ENCODE assay signal across 16 mouse cellular contexts in the genomic region with DNA sequence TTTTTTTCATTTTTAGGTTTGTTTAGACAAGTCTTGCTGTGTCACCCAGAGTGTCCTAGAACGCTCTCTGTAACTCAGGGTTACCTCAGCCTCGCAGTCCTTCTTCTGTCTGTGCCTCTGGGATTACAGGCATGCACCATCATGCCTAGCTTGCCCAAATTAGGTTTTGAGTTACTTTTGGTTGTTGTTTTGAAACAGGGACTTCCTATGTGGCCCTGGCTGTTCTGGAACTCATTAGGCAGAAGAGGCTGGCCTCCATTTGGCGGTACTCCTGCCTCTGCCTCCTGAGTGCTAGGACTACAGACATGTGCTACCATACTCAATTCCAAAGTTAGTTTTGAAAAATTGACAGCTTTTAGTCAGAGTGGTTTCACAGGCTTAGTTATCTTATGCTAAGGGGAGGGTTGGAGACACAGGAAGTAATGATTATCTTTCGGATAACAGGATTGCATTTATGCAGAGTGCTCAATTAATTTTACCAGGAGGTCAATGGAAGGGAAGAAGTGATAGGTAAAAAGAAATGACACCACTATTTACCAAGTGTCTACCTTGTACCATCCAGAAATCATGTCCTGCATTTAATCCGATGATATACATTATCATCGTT. TPM values are rescaled to one million over a fixed set of nuclear protein-coding genes. Genes with fewer than 3 reads are reported as not detected.
DNase-seq lines count a peak whose midpoint lies in the region; ATAC-seq and TF ChIP-seq lines count a peak whose summit lies in the region.
"Had no signal": no experiment of that assay in that cellular context is flagged by ENCODE, and none has a peak within 500 bp of the region (broad histone marks: within the 10 kb centered on the region; RNA-seq: fewer than 3 reads in every experiment).

No protein-coding gene starts in this region.

- dilution Hi-C loops in CH12.LX (cut with MboI; ENCODE audit: extremely low pct_ligation_motif_present, extremely low pct_unique_long_range_greater_than_20kb, low sequenced_read_pairs): no loop called here

- peaks cover 14% of the 10 kb centered on the region for H3K79me2 ChIP-seq in CH12.LX (replicated peaks; ENCODE audit: control insufficient read depth, extremely low read depth, insufficient read depth, poor library complexity, severe bottlenecking)

- no peak overlapping the region for H3K4me3 ChIP-seq in gastrocnemius, adult 2 months
- no peak overlapping the region for H3K4me3 ChIP-seq in kidney, embryonic 16.5 days (ENCODE audit: low read length)
- no peak overlapping the region for H3K4me3 ChIP-seq in CH12.LX (replicated peaks in 1 of 3; ENCODE audit: low read depth in 2 of 3, low read length in 2 of 3, poor library complexity in 1 of 3)
- no peak overlapping the region for H3K4me3 ChIP-seq in embryonic facial prominence, embryonic 15.5 days (replicated peaks)
- H3K4me3 ChIP-seq in intestine, embryonic 15.5 days (replicated peaks): no peak overlapping the region
- H3K4me3 ChIP-seq: forebrain, embryonic 12.5 days; limb, embryonic 13.5 days had no signal

- H3K9me3 ChIP-seq in kidney, embryonic 16.5 days (ENCODE audit: low read length): no peaks in the 10 kb centered on the region
- no peaks in the 10 kb centered on the region for H3K9me3 ChIP-seq in CH12.LX (replicated peaks; ENCODE audit: low read length)
- no peaks in the 10 kb centered on the region for H3K9me3 ChIP-seq in embryonic facial prominence, embryonic 15.5 days (replicated peaks)
- no peaks in the 10 kb centered on the region for H3K9me3 ChIP-seq in intestine, embryonic 15.5 days
- H3K9me3 ChIP-seq: forebrain, embryonic 12.5 days; limb, embryonic 13.5 days had no signal

- TF ChIP-seq POLR2A in CH12.LX (IDR thresholded peaks at IDR 0.05; ENCODE audit: low read depth, low read length): no peak

- TF ChIP-seq CTCF in gastrocnemius, adult 2 months (IDR thresholded peaks at IDR 0.05): no peak
- TF ChIP-seq CTCF in CH12.LX (conservative IDR thresholded peaks at IDR 0.05 in 1 of 2, IDR thresholded peaks at IDR 0.05 in 1 of 2; ENCODE audit: low read depth in 2 of 2, low read length in 2 of 2): no peak

- 88% methylated on average over 6 of the region's 6 CpGs for WGBS in kidney, embryonic 16.5 days
- WGBS in embryonic facial prominence, embryonic 15.5 days: 61% methylated on average over 6 of the region's 6 CpGs
- 83% methylated on average over 6 of the region's 6 CpGs for WGBS in intestine, embryonic 15.5 days

- no peak overlapping the region for H3K9ac ChIP-seq in kidney, embryonic 16.5 days (replicated peaks; ENCODE audit: low read length)
- H3K9ac ChIP-seq in CH12.LX (ENCODE audit: insufficient read depth, low read depth): no peak overlapping the region
- H3K9ac ChIP-seq in embryonic facial prominence, embryonic 15.5 days: no peak overlapping the region
- no peak overlapping the region for H3K9ac ChIP-seq in intestine, embryonic 15.5 days
- H3K9ac ChIP-seq: forebrain, embryonic 12.5 days; limb, embryonic 13.5 days had no signal

- peak overlapping the region; percentile 100 for H3K27ac ChIP-seq in gastrocnemius, adult 2 months
- peak overlapping the region; percentile 26 for H3K27ac ChIP-seq in kidney, embryonic 16.5 days (ENCODE audit: low read length)
- peak overlapping the region; percentile 82 for H3K27ac ChIP-seq in CH12.LX (ENCODE audit: insufficient read depth, low read depth)
- peak overlapping the region; percentile 58 for H3K27ac ChIP-seq in embryonic facial prominence, embryonic 15.5 days (replicated peaks)
- no peak overlapping the region for H3K27ac ChIP-seq in intestine, embryonic 15.5 days
- H3K27ac ChIP-seq: forebrain, embryonic 12.5 days; hindbrain, postnatal 0 days; limb, embryonic 13.5 days had no signal

- in situ Hi-C loops in CH12.LX (cut with MboI; ENCODE audit: low pct_ligation_motif_present, low pct_unique_long_range_greater_than_20kb, low sequenced_read_pairs): loop anchor here (5.0 kb wide), 2 partner anchors 38 to 103 kb away; no protein-coding TSS in a partner anchor

- no peak for TF ChIP-seq RAD21 in CH12.LX (IDR thresholded peaks at IDR 0.05; ENCODE audit: low read depth, low read length)

- H3K4me1 ChIP-seq in kidney, embryonic 16.5 days (ENCODE audit: insufficient read depth, low read length): peaks cover 14% of the 10 kb centered on the region
- peaks cover 18 to 47% of the 10 kb centered on the region in 2 experiments; a peak in 3 of 4 replicates for H3K4me1 ChIP-seq in CH12.LX (ENCODE audit: control insufficient read depth in 1 of 2, insufficient read depth in 2 of 2)
- peaks cover 26% of the 10 kb centered on the region for H3K4me1 ChIP-seq in embryonic facial prominence, embryonic 15.5 days
- peaks cover 10% of the 10 kb centered on the region for H3K4me1 ChIP-seq in intestine, embryonic 15.5 days (replicated peaks)

- peak; percentile 17; the same call in 1 of the 2 replicates for TF ChIP-seq EP300 in CH12.LX (IDR thresholded peaks at IDR 0.05; ENCODE audit: low read length)

- DNase-seq in gastrocnemius, adult 2 months: no peak
- DNase-seq in gastrocnemius, postnatal 4 days (ENCODE audit: low spot score in 2 of 2): no peak
- no peak for DNase-seq in kidney, postnatal 36 days
- peak; percentile 39 for DNase-seq in CH12.LX (ENCODE audit: extremely low read depth)
- no peak for DNase-seq in cerebellum, adult 18-20 months
- DNase-seq: adrenal gland, adult 8-10 months; cerebellum, postnatal 10 days; kidney, adult 18-20 months; lung, postnatal 36 days; retina, postnatal 1 day had no signal

- H3K36me3 ChIP-seq in kidney, embryonic 16.5 days (ENCODE audit: insufficient read depth, low read length): no peaks in the 10 kb centered on the region
- no peaks in the 10 kb centered on the region for H3K36me3 ChIP-seq in CH12.LX (replicated peaks in 1 of 2; ENCODE audit: control insufficient read depth in 1 of 2, insufficient read depth in 1 of 2, low read length in 1 of 2)
- H3K36me3 ChIP-seq in embryonic facial prominence, embryonic 15.5 days: no peaks in the 10 kb centered on the region
- H3K36me3 ChIP-seq in intestine, embryonic 15.5 days: no peaks in the 10 kb centered on the region
- H3K36me3 ChIP-seq: forebrain, embryonic 12.5 days; limb, embryonic 13.5 days had no signal

- H3K4me2 ChIP-seq in kidney, embryonic 16.5 days (replicated peaks; ENCODE audit: low read depth, low read length): no peak overlapping the region
- no peak overlapping the region for H3K4me2 ChIP-seq in CH12.LX (ENCODE audit: insufficient read depth, low read depth, poor library complexity, severe bottlenecking)
- H3K4me2 ChIP-seq in embryonic facial prominence, embryonic 15.5 days (replicated peaks): no peak overlapping the region
- no peak overlapping the region for H3K4me2 ChIP-seq in intestine, embryonic 15.5 days (replicated peaks)
- H3K4me2 ChIP-seq: forebrain, embryonic 12.5 days; limb, embryonic 13.5 days had no signal

- H3K27me3 ChIP-seq in kidney, embryonic 16.5 days (ENCODE audit: insufficient read depth, low read length): no peaks in the 10 kb centered on the region
- H3K27me3 ChIP-seq in CH12.LX (replicated peaks): no peaks in the 10 kb centered on the region
- no peaks in the 10 kb centered on the region for H3K27me3 ChIP-seq in embryonic facial prominence, embryonic 15.5 days
- H3K27me3 ChIP-seq in intestine, embryonic 15.5 days (replicated peaks): no peaks in the 10 kb centered on the region
- H3K27me3 ChIP-seq: forebrain, embryonic 12.5 days; limb, embryonic 13.5 days had no signal

- no peak for ATAC-seq in kidney, embryonic 16.5 days (ENCODE audit: low FRiP score, low TSS enrichment)
- no peak for ATAC-seq in embryonic facial prominence, embryonic 15.5 days (ENCODE audit: insufficient number of reproducible peaks, low FRiP score, low TSS enrichment, low read depth)
- no peak for ATAC-seq in intestine, embryonic 15.5 days
- ATAC-seq: hindbrain, postnatal 0 days had no signal

- intact Hi-C loops in gastrocnemius, adult 2 months (cut with DNase I): no loop called here

TF ChIP-seq in CH12.LX, 34 proteins besides CTCF, POLR2A, EP300 and RAD21 (continues in another document):
- TF ChIP-seq MYC (IDR thresholded peaks at IDR 0.05; ENCODE audit: low read depth, low read length) (no peak), MAX (IDR thresholded peaks at IDR 0.05; ENCODE audit: low read length) (no peak; the same call in 1 of the 2 replicates), RCOR1 (conservative IDR thresholded peaks at IDR 0.05; ENCODE audit: low read depth, low read length) (no peak), NRF1 (IDR thresholded peaks at IDR 0.05; ENCODE audit: low read depth, low read length) (no peak), MAFK (IDR thresholded peaks at IDR 0.05; ENCODE audit: insufficient replicate concordance, low read length) (no peak), CHD1 (IDR thresholded peaks at IDR 0.05; ENCODE audit: low read depth, low read length) (peak; percentile 95), ZC3H11A (IDR thresholded peaks at IDR 0.05; ENCODE audit: low read depth, low read length) (no peak), ZMIZ1 (IDR thresholded peaks at IDR 0.05; ENCODE audit: low read depth, low read length) (no peak), IRF4 (IDR thresholded peaks at IDR 0.05; ENCODE audit: low read depth, low read length) (peak; percentile 63), SMC3 (IDR thresholded peaks at IDR 0.05; ENCODE audit: low read depth, low read length) (no peak), PAX5 (IDR thresholded peaks at IDR 0.05; ENCODE audit: low read length) (no peak), POLR2AphosphoS2 (IDR thresholded peaks at IDR 0.05; ENCODE audit: low read depth, low read length) (no peak), ETS1 (conservative IDR thresholded peaks at IDR 0.05; ENCODE audit: low read depth, low read length) (no peak)

RNA-seq across cellular contexts. Expression of gene Elk4, which starts 2.7 kb away (rescaled TPM):
- total RNA-seq in gastrocnemius, adult 2 months (2021): 10 to 100 TPM; 69.6 to 76.1 TPM
- total RNA-seq in gastrocnemius, postnatal 4 days (2021): 10 to 100 TPM; 89.7 to 91.0 TPM
- polyA plus RNA-seq in kidney, embryonic 16.5 days (2015; fragmentation: Nextera tagmentation; extraction: Ambion mirVana): 19.0 and 23.2 TPM in 2 replicates
- total RNA-seq in CH12.LX (2012; rRNA removed): 18.9 and 21.0 TPM in 2 replicates
- total RNA-seq in CH12.LX (2014; rRNA removed): 12.8 and 16.8 TPM in 2 replicates
- 16.1 and 17.4 TPM in 2 replicates for polyA plus RNA-seq in CH12.LX (2012; ENCODE audit: insufficient read length, low read depth)
- polyA plus RNA-seq in embryonic facial prominence, embryonic 15.5 days (2015; fragmentation: Nextera tagmentation; extraction: Ambion mirVana): 23.0 and 29.2 TPM in 2 replicates
- polyA plus RNA-seq in intestine, embryonic 15.5 days (2015; fragmentation: Nextera tagmentation; extraction: Ambion mirVana): 15.2 and 16.0 TPM in 2 replicates

RNA-seq across cellular contexts. Expression of gene Slc45a3, which starts 41.9 kb away (rescaled TPM):
- 1 to 10 TPM in 1 of 2 experiments, under 1 TPM in 1; 0.84 to 1.4 TPM for total RNA-seq in gastrocnemius, adult 2 months (2021)
- total RNA-seq in gastrocnemius, postnatal 4 days (2021): 1 to 10 TPM; 3.2 to 3.3 TPM
- polyA plus RNA-seq in kidney, embryonic 16.5 days (2015; fragmentation: Nextera tagmentation; extraction: Ambion mirVana): 8.6 and 9.7 TPM in 2 replicates
- total RNA-seq in CH12.LX (2012; rRNA removed) (0.47 and 0.55 TPM in 2 replicates), CH12.LX (2014; rRNA removed) (0.11 and 0.16 TPM in 2 replicates)
- 0.15 and 0.20 TPM in 2 replicates for polyA plus RNA-seq in CH12.LX (2012; ENCODE audit: insufficient read length, low read depth)
- 12.6 and 13.3 TPM in 2 replicates for polyA plus RNA-seq in embryonic facial prominence, embryonic 15.5 days (2015; fragmentation: Nextera tagmentation; extraction: Ambion mirVana)
- 2.8 and 3.6 TPM in 2 replicates for polyA plus RNA-seq in intestine, embryonic 15.5 days (2015; fragmentation: Nextera tagmentation; extraction: Ambion mirVana)
